Mouse (Mus musculus) ovary, postnatal 10 days (tissue): ENCODE measurements at regions not wholly inside any gene's neighbourhood (a gene's known extent, or its start where the extent isn't known, plus 50 kb on each side); places are given as distances from the start of the nearest gene placed in this dataset.

Source experiments
- DNase-seq: peaks from one replicate; pipeline ENCODE4 v3.0.0; 2022; ENCODE audit warnings: low spot score

DNA sequence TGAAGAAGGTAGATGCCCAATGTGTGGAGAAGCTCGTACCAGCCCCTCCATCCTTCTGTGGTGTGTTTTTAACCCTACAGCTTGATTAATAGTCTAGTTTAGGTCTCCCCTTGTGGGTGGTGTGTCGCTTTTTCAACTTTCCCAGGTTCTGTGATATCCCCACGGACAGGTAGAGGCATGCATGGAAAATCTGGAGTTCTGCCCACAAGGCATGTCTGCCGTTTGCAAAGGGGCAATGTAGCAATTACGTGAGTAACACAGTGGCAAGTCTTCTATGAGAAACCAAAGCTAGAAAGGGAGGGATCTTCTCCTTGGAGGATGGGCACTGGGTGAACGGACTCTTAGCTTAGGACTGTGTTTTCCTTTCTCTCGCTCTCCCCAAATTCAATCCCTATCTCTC, 153.2 kb upstream of the Frmd6 start:
- DNase-seq, result no peak

DNA sequence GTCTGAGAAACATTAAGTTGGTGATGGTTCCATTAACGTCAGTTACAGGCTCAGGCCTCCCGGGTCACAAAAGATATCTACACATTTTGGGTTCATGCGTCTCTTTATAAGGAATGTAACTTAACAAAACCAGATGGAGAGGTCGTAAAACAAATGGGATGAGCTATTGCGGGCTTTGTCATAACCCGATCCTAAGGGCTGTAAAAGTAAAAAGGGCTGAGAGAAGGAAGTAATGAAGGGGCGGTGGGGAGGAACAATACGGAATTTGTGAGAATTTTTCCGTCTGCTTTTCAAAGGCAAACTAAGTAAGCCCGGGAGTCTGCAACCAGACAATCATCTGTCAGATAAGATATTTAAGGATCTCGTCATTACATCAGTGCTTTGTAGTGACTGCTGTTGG, 152.1 kb upstream of the Frmd6 start:
- no peak for DNase-seq

DNA sequence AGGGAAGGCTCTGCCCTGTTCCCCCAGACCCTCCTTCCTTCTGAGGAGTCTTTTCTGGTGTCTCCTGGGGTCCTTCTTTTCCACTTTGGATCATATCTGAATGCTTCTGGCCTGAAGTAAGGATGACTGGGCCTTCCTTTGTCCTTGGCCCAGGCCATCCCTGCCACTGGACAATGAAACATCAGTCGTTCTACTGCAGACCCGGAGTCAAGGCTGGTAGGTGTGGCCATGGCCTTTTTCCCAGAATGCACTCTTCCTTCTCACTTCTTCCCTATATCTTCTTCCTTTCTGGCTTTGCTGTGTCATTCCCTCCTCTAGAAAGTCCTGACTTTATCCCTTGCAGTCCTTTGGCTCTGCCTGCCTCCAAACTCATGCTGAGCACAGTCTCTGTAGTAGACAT, 151.2 kb upstream of the Frmd6 start:
- DNase-seq, result no peak

DNA sequence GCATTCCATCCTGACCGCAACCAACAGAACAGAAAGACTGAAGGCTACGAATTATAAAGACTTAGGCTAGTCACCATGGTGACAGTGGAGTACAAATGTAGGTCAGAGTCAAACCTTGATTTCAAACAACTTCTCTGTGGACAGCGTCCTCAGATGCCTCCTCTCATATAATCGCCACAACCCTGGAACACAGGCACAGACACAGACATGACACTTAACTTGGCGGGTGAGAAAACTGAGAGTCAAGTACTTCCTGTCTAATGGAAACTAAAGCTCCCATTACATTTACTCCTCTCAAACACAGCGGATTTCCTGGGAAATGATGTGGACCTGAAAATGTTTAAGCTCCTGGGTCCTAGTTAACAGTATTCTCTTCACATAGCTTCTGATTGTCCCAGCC, 149.5 kb upstream of the Frmd6 start:
- DNase-seq, result no peak

DNA sequence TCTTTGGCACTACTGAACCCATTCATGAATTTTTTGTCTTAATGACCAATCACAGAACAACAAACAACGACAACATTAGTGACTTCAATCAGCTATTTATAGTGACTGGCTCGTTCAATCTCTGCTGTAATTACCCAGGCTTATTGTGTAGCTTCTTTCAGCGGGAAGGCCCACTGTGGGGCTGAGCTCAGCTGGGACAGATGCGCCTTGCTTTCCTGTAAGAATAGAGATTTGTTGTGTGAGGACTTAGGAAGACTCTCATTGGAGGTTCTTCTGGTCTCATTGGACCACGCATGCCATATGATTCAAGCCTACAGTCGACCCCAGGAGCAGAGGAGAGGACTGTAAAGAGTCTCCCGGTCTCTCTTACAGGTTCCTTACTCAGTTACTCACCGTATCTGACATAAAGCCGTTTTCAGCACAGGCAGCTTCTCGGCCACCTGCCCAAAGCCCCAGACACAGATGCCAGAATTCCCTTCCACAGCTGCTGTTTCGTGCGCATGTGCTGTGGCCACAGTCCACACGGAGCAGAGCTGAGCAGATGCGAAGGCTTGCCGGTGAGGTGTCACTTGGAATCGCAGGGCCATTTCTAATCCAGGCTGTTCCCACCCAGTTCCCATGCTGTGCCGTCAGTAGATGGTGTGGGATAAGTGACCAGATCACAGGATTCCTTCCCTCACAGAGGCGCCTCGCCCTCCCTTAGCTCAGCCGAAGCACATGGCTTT, 145.5 kb upstream of the Frmd6 start:
- DNase-seq, result no peak

- no peak for DNase-seq
Measured at GRCm38 (mm10) chr12:70681407-70681990, 143.8 kb upstream of the Frmd6 start.

GRCm38 (mm10) chr12:70684354-70684753, 141.0 kb upstream of the Frmd6 start:
- no peak for DNase-seq

- DNase-seq, result no peak
Measured at GRCm38 (mm10) chr12:70685432-70685831, 139.9 kb upstream of the Frmd6 start.

GRCm38 (mm10) chr12:70686337-70686736, 139.0 kb upstream of the Frmd6 start:
- DNase-seq, result no peak

- DNase-seq, result no peak
Measured at GRCm38 (mm10) chr12:70686971-70687370, 138.3 kb upstream of the Frmd6 start.

DNA sequence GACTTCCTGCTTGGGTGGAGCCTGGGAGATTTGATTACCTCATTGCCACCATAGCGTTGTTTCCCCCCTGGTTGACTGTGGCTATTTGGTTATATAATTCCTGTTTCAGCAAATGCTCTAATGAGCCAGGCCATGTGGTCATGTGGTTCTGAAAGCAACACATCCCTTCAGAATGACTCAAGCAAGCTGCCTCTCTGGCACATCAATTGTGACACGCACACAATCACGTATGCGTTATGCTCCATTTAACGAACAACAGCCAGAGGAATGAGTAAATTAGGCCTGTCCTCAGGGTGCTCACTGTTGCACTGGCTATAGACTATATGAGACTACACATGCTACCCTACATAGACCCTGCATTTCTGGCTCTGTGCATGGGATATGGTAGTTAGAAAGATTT, 130.2 kb upstream of the Frmd6 start:
- no peak for DNase-seq

- no peak for DNase-seq
Measured at GRCm38 (mm10) chr12:70696256-70696655, 129.1 kb upstream of the Frmd6 start.

DNA sequence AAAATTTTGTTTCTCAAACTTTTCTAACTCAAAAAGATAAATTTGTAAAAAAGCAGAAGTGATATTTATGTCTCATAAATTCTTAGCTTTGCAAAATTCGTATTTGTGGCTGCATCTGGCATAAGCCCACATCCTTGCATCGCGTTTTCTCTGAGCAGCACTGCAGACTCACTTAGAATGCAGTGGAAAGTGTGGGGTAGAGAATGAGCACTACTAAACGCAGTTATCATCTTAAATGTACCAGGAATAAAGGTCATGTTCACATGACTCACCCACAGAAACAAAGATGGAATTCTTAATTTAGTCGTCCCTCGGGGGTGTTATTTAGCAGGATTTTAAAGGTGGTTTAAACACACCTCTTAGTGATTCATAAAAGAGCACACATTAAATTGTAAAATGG, 126.8 kb upstream of the Frmd6 start:
- DNase-seq, result no peak

- DNase-seq, result no peak
Measured at GRCm38 (mm10) chr12:70702473-70702872, 122.8 kb upstream of the Frmd6 start.

DNA sequence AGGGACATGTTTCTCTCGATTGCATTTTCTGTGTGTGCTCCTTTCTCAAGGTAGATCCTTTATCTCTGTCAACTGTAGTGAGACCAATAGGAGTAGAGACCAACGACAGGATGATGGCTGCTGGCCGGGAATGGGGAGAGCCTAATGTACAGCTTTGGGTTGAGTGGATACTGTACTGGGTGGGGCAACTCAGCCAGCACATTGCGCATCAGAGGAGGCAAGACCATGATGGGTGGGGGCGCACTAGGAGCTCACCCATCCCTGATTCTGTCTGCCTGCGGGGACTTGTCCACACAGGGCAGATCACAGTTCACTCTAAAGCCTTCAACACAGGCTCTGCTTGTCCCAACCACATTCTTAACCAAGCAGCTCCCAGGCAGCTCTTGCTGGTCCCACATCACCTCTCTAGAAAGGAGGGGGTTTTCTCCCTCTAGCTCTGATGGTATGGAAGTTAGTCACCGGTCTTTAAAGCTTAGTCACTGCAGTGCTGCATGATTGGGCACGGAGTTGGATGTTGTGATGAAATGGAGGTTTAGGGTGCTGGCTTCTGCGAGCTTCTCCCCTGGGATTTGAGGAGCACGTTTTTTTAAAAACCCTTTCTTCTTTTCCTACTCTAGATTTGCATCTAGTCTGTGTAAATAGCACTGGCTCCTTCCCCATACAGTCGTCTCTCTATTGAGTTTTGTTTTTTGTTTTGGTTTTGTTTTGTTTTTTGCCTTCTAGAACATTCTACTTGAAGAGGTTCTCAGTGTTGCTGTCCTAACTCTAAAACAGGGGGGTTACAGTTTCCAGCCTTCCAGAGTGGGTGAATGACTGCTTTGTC, 118.3 kb upstream of the Frmd6 start:
- DNase-seq, result no peak

- DNase-seq, result no peak
Measured at GRCm38 (mm10) chr12:70707629-70708289, 117.6 kb upstream of the Frmd6 start.

- no peak for DNase-seq
Measured at GRCm38 (mm10) chr12:70708290-70708668, 117.0 kb upstream of the Frmd6 start.

DNA sequence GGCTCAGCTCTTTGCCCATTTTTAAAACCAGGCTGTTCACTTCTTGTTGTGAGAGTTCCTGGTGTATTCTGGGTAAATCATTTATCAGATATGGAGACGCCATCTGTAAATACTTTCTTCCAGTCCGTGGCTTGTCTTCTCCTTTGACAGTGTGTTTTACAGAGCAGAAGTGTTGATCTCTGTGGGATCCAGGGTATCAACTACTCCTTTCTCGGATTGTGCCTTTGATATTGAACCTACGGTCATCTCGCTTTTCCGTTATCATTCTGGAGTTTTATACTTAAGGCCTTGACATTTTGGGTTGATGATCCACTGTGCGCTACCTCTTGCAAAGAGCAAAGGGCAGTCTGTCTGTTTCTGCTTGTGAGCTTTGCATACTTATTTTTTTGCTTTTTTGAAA, 115.0 kb upstream of the Frmd6 start:
- no peak for DNase-seq

GRCm38 (mm10) chr12:70711030-70711429, 114.3 kb upstream of the Frmd6 start:
- DNase-seq, result no peak

DNA sequence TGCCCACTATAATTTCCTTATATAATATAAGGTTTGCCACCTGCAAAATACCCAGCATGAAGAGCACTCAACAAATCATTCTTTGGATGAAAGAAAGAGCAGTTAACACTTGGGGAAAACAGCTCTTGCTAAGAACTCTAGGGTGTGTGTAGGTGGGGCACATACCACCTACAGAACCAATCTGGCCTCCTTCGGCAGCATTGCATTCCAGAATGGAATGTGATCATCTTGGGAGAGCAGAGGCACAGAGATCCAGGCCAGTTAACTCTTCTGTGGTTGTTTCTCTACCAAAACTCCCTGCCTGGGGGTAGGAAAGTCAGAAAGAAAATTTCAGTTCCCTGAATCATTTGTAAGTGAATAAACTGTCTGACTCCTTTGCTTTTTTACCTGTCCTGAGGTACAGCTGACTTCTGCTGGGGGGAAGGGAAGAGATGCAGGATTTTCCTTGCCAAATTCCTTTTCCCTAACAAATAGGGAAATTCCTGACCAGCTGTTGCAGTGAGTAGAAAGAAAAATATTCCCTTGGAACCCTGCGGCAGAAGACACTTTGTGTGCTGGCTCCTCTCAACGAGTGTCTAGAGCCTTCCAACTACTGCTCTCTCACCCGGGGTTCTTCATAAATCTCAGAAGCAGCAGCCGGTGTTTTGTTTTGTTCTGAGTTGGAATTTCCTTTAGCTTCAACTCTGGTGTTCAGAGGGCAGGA, 112.8 kb upstream of the Frmd6 start:
- no peak for DNase-seq

GRCm38 (mm10) chr12:70713499-70714280, 111.6 kb upstream of the Frmd6 start:
- no peak for DNase-seq
